Mouse (Mus musculus) MEL (cell line): ENCODE results near the gene Il12rb1. TPM values are rescaled to one million over a fixed set of nuclear protein-coding genes. Genes with fewer than 3 reads are reported as not detected.
"Not testable (repeated sequence)": the region's sequence is repeated elsewhere in the genome, so short reads cannot be mapped to it uniquely, and the experiment has no call there.

ENCODE experiments used
- DNase-seq: peaks from one replicate; pipeline ENCODE4 v3.0.0; 2011; ENCODE audit warnings: low read depth, low spot score
- H3K27ac ChIP-seq: 2 replicates; pipeline ENCODE4 v1.5.1; 2012; ENCODE audit warnings: low read depth, mild to moderate bottlenecking, control low read depth, low read length, moderate library complexity; ENCODE audit not compliant: control insufficient read depth
- H3K27me3 ChIP-seq, 2 experiments: fragments of 150-350 bp in 1 of 2; sonication (generic) in 1 of 2; 2 replicates each; pipeline ENCODE4 v1.6.1; 2012; ENCODE audit warnings: low read length in 2 of 2, mild to moderate bottlenecking in 2 of 2, improper control_type of control experiment in 1 of 2, moderate library complexity in 1 of 2; ENCODE audit not compliant: insufficient read depth in 2 of 2, control insufficient read depth in 1 of 2
- H3K36me3 ChIP-seq, 2 experiments: 2 replicates each; pipeline ENCODE4 v1.6.1; 2012 to 2014; ENCODE audit warnings: low read length in 2 of 2, improper control_type of control experiment in 1 of 2, inconsistent platforms in 1 of 2, mild to moderate bottlenecking in 1 of 2; ENCODE audit not compliant: insufficient read depth in 2 of 2, control insufficient read depth in 1 of 2
- H3K4me1 ChIP-seq, 2 experiments: fragments of 150-350 bp in 1 of 2; sonication (generic) in 1 of 2; 2 replicates each; pipeline ENCODE4 v1.6.1; 2012; ENCODE audit warnings: low read length in 2 of 2, improper control_type of control experiment in 1 of 2, mild to moderate bottlenecking in 1 of 2; ENCODE audit not compliant: insufficient read depth in 2 of 2, control insufficient read depth in 1 of 2
- H3K4me3 ChIP-seq, 2 experiments: fragments of 150-350 bp in 1 of 2; sonication (generic) in 1 of 2; 2 replicates each; pipeline ENCODE4 v1.5.1; 2012; ENCODE audit warnings: low read depth in 2 of 2, low read length in 2 of 2, mild to moderate bottlenecking in 2 of 2, moderate library complexity in 2 of 2, control low read depth in 1 of 2, improper control_type of control experiment in 1 of 2; ENCODE audit not compliant: control insufficient read depth in 1 of 2, insufficient read depth in 1 of 2
- H3K79me2 ChIP-seq: 2 replicates; pipeline ENCODE4 v1.6.1; 2012; ENCODE audit warnings: mild to moderate bottlenecking, low read length, moderate library complexity; ENCODE audit not compliant: control insufficient read depth, poor library complexity, insufficient read depth
- H3K9ac ChIP-seq: 2 replicates; pipeline ENCODE4 v1.6.1; 2012; ENCODE audit warnings: low read depth, mild to moderate bottlenecking, control low read depth, low read length, moderate library complexity; ENCODE audit not compliant: control insufficient read depth, poor library complexity, severe bottlenecking
- H3K9me3 ChIP-seq: fragments of 150-350 bp; sonication (generic); replicated peaks from 2 replicates; pipeline ENCODE4 v1.6.1; 2012; ENCODE audit warnings: mild to moderate bottlenecking, low read length, improper control_type of control experiment, moderate library complexity; ENCODE audit not compliant: insufficient read depth
- BHLHE40 ChIP-seq: IDR thresholded peaks from 2 replicates; pipeline ENCODE4 v1.6.1; 2012; ENCODE audit warnings: low read depth, mild to moderate bottlenecking, inconsistent platforms, low read length, improper control_type of control experiment, borderline replicate concordance
- E2F4 ChIP-seq: IDR thresholded peaks from 2 replicates; pipeline ENCODE4 v1.6.1; 2011; ENCODE audit warnings: low read depth, low read length, improper control_type of control experiment, borderline replicate concordance
- GATA1 ChIP-seq: IDR thresholded peaks from 2 replicates; pipeline ENCODE4 v1.6.1; 2011; ENCODE audit warnings: low read depth, low read length, improper control_type of control experiment
- JUND ChIP-seq: IDR thresholded peaks from 2 replicates; pipeline ENCODE4 v1.6.1; 2011; ENCODE audit warnings: low read depth, mild to moderate bottlenecking, improper control_type of control experiment, low read length
- KAT2A ChIP-seq: conservative IDR thresholded peaks from 2 replicates; pipeline ENCODE4 v1.6.1; 2012; ENCODE audit warnings: low read depth, low read length, improper control_type of control experiment, inconsistent platforms
- MAX ChIP-seq: IDR thresholded peaks from 2 replicates; pipeline ENCODE4 v1.6.1; 2011; ENCODE audit warnings: low read length, improper control_type of control experiment
- MAZ ChIP-seq: IDR thresholded peaks from 2 replicates; pipeline ENCODE4 v1.6.1; 2012; ENCODE audit warnings: low read depth, mild to moderate bottlenecking, inconsistent platforms, low read length, improper control_type of control experiment
- MEF2A ChIP-seq: IDR thresholded peaks from 2 replicates; pipeline ENCODE4 v1.6.1; 2014; ENCODE audit warnings: low read depth, mild to moderate bottlenecking, inconsistent platforms, low read length, improper control_type of control experiment; ENCODE audit not compliant: poor library complexity, insufficient replicate concordance, severe bottlenecking; ENCODE audit errors: extremely low read depth
- MXI1 ChIP-seq: IDR thresholded peaks from 2 replicates; pipeline ENCODE4 v1.6.1; 2011; ENCODE audit warnings: mild to moderate bottlenecking, low read depth, low read length, improper control_type of control experiment
- NELFE ChIP-seq: IDR thresholded peaks from 2 replicates; pipeline ENCODE4 v1.6.1; 2011; ENCODE audit warnings: low read depth, low read length, improper control_type of control experiment
- NRF1 ChIP-seq: IDR thresholded peaks from 2 replicates; pipeline ENCODE4 v1.6.1; 2014; ENCODE audit warnings: low read depth, mild to moderate bottlenecking, inconsistent platforms, low read length, improper control_type of control experiment, moderate library complexity; ENCODE audit not compliant: poor library complexity, insufficient read depth, severe bottlenecking
- POLR2AphosphoS2 ChIP-seq: IDR thresholded peaks from 2 replicates; pipeline ENCODE4 v1.6.1; 2011; ENCODE audit warnings: low read length, improper control_type of control experiment
- TCF12 ChIP-seq: IDR thresholded peaks from 2 replicates; pipeline ENCODE4 v1.6.1; 2014; ENCODE audit warnings: low read depth, mild to moderate bottlenecking, inconsistent platforms, low read length, improper control_type of control experiment, moderate library complexity
- USF1 ChIP-seq: IDR thresholded peaks from 2 replicates; pipeline ENCODE4 v1.6.1; 2014; ENCODE audit warnings: low read depth, mild to moderate bottlenecking, inconsistent platforms, low read length, improper control_type of control experiment, moderate library complexity
- USF2 ChIP-seq, 2 experiments: IDR thresholded peaks; 2 replicates each; pipeline ENCODE4 v1.6.1; 2011 to 2012; ENCODE audit warnings: improper control_type of control experiment in 2 of 2, low read length in 2 of 2, borderline replicate concordance in 1 of 2, inconsistent platforms in 1 of 2, low read depth in 1 of 2, mild to moderate bottlenecking in 1 of 2; ENCODE audit not compliant: insufficient read depth in 1 of 2
- ZMIZ1 ChIP-seq: IDR thresholded peaks from 2 replicates; pipeline ENCODE4 v1.6.1; 2012; ENCODE audit warnings: low read depth, mild to moderate bottlenecking, inconsistent platforms, low read length, improper control_type of control experiment, moderate library complexity
- polyA plus RNA-seq, 2 experiments: library from polyadenylated mRNA; stranded (reverse) in 1 of 2; unstranded in 1 of 2; fragments of >175 nt in 1 of 2; fragments of >200 nt in 1 of 2; gene quantifications; 2 replicates each; pipeline versions ENCODE4 v1.2.1 to v1.2.4; 2012; ENCODE audit warnings: low replicate concordance in 2 of 2, low read depth in 1 of 2; ENCODE audit not compliant: insufficient read length in 2 of 2, insufficient read depth in 1 of 2, missing spikeins in 1 of 2
- total RNA-seq: library from RNA; depleted of rRNA; stranded (reverse); fragments of 300-350 nt; gene quantifications from 2 replicates; pipeline ENCODE4 v1.2.3, GENCODE M21; 2012

The Il12rb1 gene
- total and polyA plus RNA-seq, 3 experiments: 1.2 to 2.2 TPM; not detected in 1

DNA sequence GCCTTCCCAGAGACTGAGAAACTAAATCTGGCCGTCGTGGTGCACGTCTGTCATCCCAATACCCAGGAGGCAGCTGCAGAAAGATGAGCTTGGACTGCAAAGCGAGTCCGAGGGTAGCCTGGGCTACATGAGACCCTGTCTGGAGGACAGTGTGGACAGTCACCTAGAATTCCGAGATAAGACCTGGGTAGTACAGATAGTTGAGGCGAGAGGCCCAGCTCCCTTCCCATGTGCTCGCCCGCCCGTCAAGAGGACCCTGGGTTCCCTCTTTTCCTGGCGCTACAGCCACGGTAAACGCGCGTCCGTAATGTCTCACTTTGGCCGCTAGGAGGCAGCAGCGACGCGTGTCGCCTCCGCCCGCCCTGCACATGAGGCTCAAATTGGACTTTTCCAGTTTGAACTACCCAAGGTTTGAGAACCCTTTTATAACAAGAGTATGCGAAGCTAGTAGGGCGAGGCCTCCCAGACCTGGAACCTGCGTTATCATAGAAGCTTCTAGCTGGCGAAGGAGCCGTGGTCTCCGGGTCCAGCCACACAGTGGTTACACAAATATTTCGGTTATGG is 13.2 kb downstream of the Il12rb1 start (continued):
- TF ChIP-seq NELFE: no peak
- no peak for TF ChIP-seq NRF1
- no peak for TF ChIP-seq GATA1
- no peak for TF ChIP-seq KAT2A
- TF ChIP-seq USF2 (IDR thresholded peaks at IDR 0.05; ENCODE audit: borderline replicate concordance in 1 of 2, insufficient read depth in 1 of 2, low read depth in 1 of 2, low read length in 2 of 2): no peak
- no peak for TF ChIP-seq MXI1
- no peak for TF ChIP-seq MEF2A
- TF ChIP-seq MAX: peak; percentile 50; the same call in 1 of the 2 replicates
- no peak for TF ChIP-seq BHLHE40
- TF ChIP-seq JUND: no peak
- no peak for TF ChIP-seq MAZ
- no peak for TF ChIP-seq TCF12
- TF ChIP-seq USF1: no peak
- TF ChIP-seq ZMIZ1: no peak
- no peak for TF ChIP-seq E2F4
- no peak for TF ChIP-seq POLR2AphosphoS2

DNA sequence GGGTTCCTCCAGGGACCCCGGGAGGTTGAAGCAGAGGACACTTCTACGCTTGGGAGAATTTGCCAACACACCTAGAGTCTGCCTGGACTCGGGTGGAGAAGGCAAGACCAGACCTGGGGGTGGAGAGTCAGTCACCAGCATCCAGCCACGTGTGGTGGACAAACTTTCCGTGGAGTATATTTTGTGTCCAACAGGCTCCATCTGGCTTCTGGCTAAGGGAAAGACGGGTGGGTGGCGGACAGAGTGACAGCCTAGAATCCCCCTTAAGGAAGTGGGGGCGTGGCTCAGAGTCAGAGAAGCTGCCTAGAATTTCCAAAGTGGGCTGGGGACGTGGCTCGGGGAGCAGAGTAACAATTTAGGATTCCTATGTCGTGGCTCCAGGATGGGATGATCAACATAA is 13.7 kb downstream of the Il12rb1 start:
- TF ChIP-seq TCF12: no peak
- no peak for TF ChIP-seq USF1
- no peak overlapping the region for H3K27ac ChIP-seq
- no peaks in the 10 kb centered on the region for H3K27me3 ChIP-seq
- no peaks in the 10 kb centered on the region for H3K79me2 ChIP-seq
- H3K4me3 ChIP-seq: no peak overlapping the region
- no peaks in the 10 kb centered on the region for H3K36me3 ChIP-seq
- H3K9me3 ChIP-seq: no peaks in the 10 kb centered on the region
- H3K4me1 ChIP-seq: peaks cover 3 to 4% of the 10 kb centered on the region in 2 experiments; a peak in 3 of 4 replicates
- no peak overlapping the region for H3K9ac ChIP-seq
- DNase-seq: no peak

DNA sequence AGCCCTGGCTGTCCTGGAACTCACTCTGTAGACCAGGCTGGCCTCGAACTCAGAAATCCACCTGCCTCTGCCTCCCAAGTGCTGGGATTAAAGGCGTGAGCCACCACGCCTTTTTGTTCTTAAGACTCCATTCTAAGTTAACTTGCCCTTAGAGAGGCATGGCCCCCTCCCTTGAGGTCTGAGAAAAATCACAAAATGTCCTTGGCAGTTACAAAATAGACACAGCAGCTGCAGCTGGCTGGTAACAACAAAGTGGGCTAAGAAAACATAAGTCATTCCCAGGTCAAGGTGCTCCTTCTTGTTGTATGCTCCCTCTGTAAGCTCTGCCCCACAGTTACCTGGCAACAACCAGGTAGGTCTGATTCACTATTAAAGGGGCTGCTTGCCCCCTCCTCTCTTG is 14.3 kb downstream of the Il12rb1 start:
- H3K27me3 ChIP-seq, H3K27ac ChIP-seq, H3K36me3 ChIP-seq, H3K9ac ChIP-seq, H3K79me2 ChIP-seq, DNase-seq, H3K4me3 ChIP-seq, H3K9me3 ChIP-seq, H3K4me1 ChIP-seq: not testable (repeated sequence)
